Mouse (Mus musculus): ENCODE measurements around the gene Anks6.

DNA sequence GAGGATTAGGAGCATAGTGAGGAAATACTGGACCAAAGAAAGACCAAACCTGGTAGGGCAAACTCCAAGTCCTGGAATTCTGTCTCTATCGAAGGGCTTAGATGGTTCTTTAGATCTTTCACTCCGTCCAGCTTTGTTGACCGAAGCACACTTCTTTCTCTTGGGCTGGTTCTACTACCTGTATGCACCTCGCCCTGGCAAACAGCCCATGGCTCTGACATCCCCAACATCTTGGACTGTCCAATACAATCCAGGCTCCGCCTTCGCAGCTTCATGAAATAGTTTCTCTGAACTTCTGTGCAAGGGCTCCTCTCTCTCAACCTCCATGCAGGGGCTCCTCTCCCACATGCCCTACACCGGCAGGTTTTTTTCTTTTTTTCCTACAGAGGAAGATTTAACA is 26.6 kb upstream of the Anks6 start:
- no peak for TF ChIP-seq TCF12 (IDR thresholded peaks at IDR 0.05; ENCODE audit: low read depth, low read length)
- no peak for TF ChIP-seq POLR2AphosphoS2 (IDR thresholded peaks at IDR 0.05; ENCODE audit: low read length)
- TF ChIP-seq HCFC1 (IDR thresholded peaks at IDR 0.05; ENCODE audit: low read depth, low read length), result no peak
- no peak for TF ChIP-seq GABPA (IDR thresholded peaks at IDR 0.05; ENCODE audit: low read depth, low read length)
- no peak for TF ChIP-seq ZMIZ1 (IDR thresholded peaks at IDR 0.05; ENCODE audit: low read depth, low read length)
- no peak for TF ChIP-seq CTCF (IDR thresholded peaks at IDR 0.05 in 2 of 3, conservative IDR thresholded peaks at IDR 0.05 in 1 of 3; ENCODE audit: control insufficient read depth in 1 of 3, insufficient read depth in 1 of 3, low read depth in 2 of 3, low read length in 3 of 3, poor library complexity in 1 of 3, severe bottlenecking in 1 of 3)
- no peak for TF ChIP-seq MXI1 (IDR thresholded peaks at IDR 0.05; ENCODE audit: low read depth, low read length)
- no peak for TF ChIP-seq NRF1 (IDR thresholded peaks at IDR 0.05; ENCODE audit: insufficient read depth, low read depth, low read length, poor library complexity, severe bottlenecking)
- no peak for TF ChIP-seq ZKSCAN1 (IDR thresholded peaks at IDR 0.05; ENCODE audit: low read depth, low read length)
- TF ChIP-seq RCOR1 (IDR thresholded peaks at IDR 0.05; ENCODE audit: low read depth, low read length), result no peak
- no peak for TF ChIP-seq UBTF (IDR thresholded peaks at IDR 0.05; ENCODE audit: borderline replicate concordance, insufficient read depth, low read depth, low read length)
- TF ChIP-seq MAZ (IDR thresholded peaks at IDR 0.05; ENCODE audit: low read depth, low read length), result no peak

All from MEL (cell line).